Mouse (Mus musculus): ENCODE data around the gene Fus. TPM values are rescaled to one million over a fixed set of nuclear protein-coding genes. Genes with fewer than 3 reads are reported as not detected.

The Fus gene
- polyA plus RNA-seq, 1 experiment from 2014 or later: 120 TPM

- WGBS: 36% methylated on average over 2 of the region's 2 CpGs
- no peak for TF ChIP-seq CTCF (IDR thresholded peaks at IDR 0.05; ENCODE audit: low read depth)
- peak; percentile 86 for ATAC-seq
These were observed 51.9 kb downstream of the Fus start for GRCm38 (mm10) chr7:128019187-128019586.

GRCm38 (mm10) chr7:128022974-128023373 is 55.7 kb downstream of the Fus start:
- no peaks in the 10 kb centered on the region for H3K27me3 ChIP-seq (replicated peaks; ENCODE audit: control insufficient read depth, insufficient read depth, low read length)
- H3K27ac ChIP-seq (ENCODE audit: low read depth, low read length): no peak overlapping the region
- no peaks in the 10 kb centered on the region for H3K9me3 ChIP-seq (ENCODE audit: control insufficient read depth)
- H3K9ac ChIP-seq (ENCODE audit: low read depth, low read length): no peak overlapping the region
- H3K36me3 ChIP-seq (ENCODE audit: control insufficient read depth, insufficient read depth): no peaks in the 10 kb centered on the region
- H3K4me3 ChIP-seq (ENCODE audit: low read depth, low read length): no peak overlapping the region
- 68% methylated on average over 8 of the region's 8 CpGs for whole genome bisulfite sequencing
- no peak overlapping the region for H3K4me2 ChIP-seq (replicated peaks; ENCODE audit: low read depth)
- TF ChIP-seq CTCF (IDR thresholded peaks at IDR 0.05; ENCODE audit: low read depth): peak; percentile 64
- ATAC-seq: no peak
- H3K4me1 ChIP-seq (replicated peaks; ENCODE audit: control insufficient read depth, insufficient read depth, low read length): no peaks in the 10 kb centered on the region; the same call in 1 of the 2 replicates

More at GRCm38 (mm10) chr7:128019187-128019586, 51.9 kb downstream of the Fus start:
- H3K4me3 ChIP-seq (ENCODE audit: low read depth, low read length): no peak overlapping the region
- H3K9ac ChIP-seq (ENCODE audit: low read depth, low read length): no peak overlapping the region
- H3K27ac ChIP-seq (ENCODE audit: low read depth, low read length): no peak overlapping the region
- no peaks in the 10 kb centered on the region; the same call in 1 of the 2 replicates for H3K4me1 ChIP-seq (replicated peaks; ENCODE audit: control insufficient read depth, insufficient read depth, low read length)
- no peaks in the 10 kb centered on the region for H3K9me3 ChIP-seq (ENCODE audit: control insufficient read depth)
- H3K4me2 ChIP-seq (replicated peaks; ENCODE audit: low read depth): no peak overlapping the region
- H3K36me3 ChIP-seq (ENCODE audit: control insufficient read depth, insufficient read depth): no peaks in the 10 kb centered on the region
- no peaks in the 10 kb centered on the region for H3K27me3 ChIP-seq (replicated peaks; ENCODE audit: control insufficient read depth, insufficient read depth, low read length)

- ATAC-seq: no peak
- Histone ChIP-seq H3K4me3 (ENCODE audit: low read depth, low read length) (no peak overlapping the region), H3K27ac (ENCODE audit: low read depth, low read length) (no peak overlapping the region), H3K9me3 (ENCODE audit: control insufficient read depth) (no peaks in the 10 kb centered on the region), H3K36me3 (ENCODE audit: control insufficient read depth, insufficient read depth) (no peaks in the 10 kb centered on the region), H3K27me3 (replicated peaks; ENCODE audit: control insufficient read depth, insufficient read depth, low read length) (no peaks in the 10 kb centered on the region), H3K9ac (ENCODE audit: low read depth, low read length) (no peak overlapping the region), H3K4me1 (replicated peaks; ENCODE audit: control insufficient read depth, insufficient read depth, low read length) (no peaks in the 10 kb centered on the region; the same call in 1 of the 2 replicates), H3K4me2 (replicated peaks; ENCODE audit: low read depth) (no peak overlapping the region)
- no peak for TF ChIP-seq CTCF (IDR thresholded peaks at IDR 0.05; ENCODE audit: low read depth)
- 90% methylated on average over 4 of the region's 4 CpGs for WGBS
These were observed 56.3 kb downstream of the Fus start for GRCm38 (mm10) chr7:128023565-128023964.

GRCm38 (mm10) chr7:128024364-128024763 is 57.1 kb downstream of the Fus start:
- no peak overlapping the region for H3K27ac ChIP-seq (ENCODE audit: low read depth, low read length)
- no peaks in the 10 kb centered on the region for H3K27me3 ChIP-seq (replicated peaks; ENCODE audit: control insufficient read depth, insufficient read depth, low read length)
- H3K9me3 ChIP-seq (ENCODE audit: control insufficient read depth): no peaks in the 10 kb centered on the region
- no peak overlapping the region for H3K9ac ChIP-seq (ENCODE audit: low read depth, low read length)
- no peak overlapping the region for H3K4me3 ChIP-seq (ENCODE audit: low read depth, low read length)
- no peak overlapping the region for H3K4me2 ChIP-seq (replicated peaks; ENCODE audit: low read depth)
- no peaks in the 10 kb centered on the region for H3K36me3 ChIP-seq (ENCODE audit: control insufficient read depth, insufficient read depth)
- TF ChIP-seq CTCF (IDR thresholded peaks at IDR 0.05; ENCODE audit: low read depth): no peak
- ATAC-seq: no peak
- 83% methylated on average over 9 of the region's 9 CpGs for WGBS
- no peaks in the 10 kb centered on the region; the same call in 1 of the 2 replicates for H3K4me1 ChIP-seq (replicated peaks; ENCODE audit: control insufficient read depth, insufficient read depth, low read length)

- Histone ChIP-seq H3K27ac (ENCODE audit: low read depth, low read length) (no peak overlapping the region), H3K9me3 (ENCODE audit: control insufficient read depth) (no peaks in the 10 kb centered on the region), H3K27me3 (replicated peaks; ENCODE audit: control insufficient read depth, insufficient read depth, low read length) (no peaks in the 10 kb centered on the region), H3K4me1 (replicated peaks; ENCODE audit: control insufficient read depth, insufficient read depth, low read length) (no peaks in the 10 kb centered on the region; the same call in 1 of the 2 replicates), H3K36me3 (ENCODE audit: control insufficient read depth, insufficient read depth) (no peaks in the 10 kb centered on the region), H3K4me2 (replicated peaks; ENCODE audit: low read depth) (no peak overlapping the region), H3K9ac (ENCODE audit: low read depth, low read length) (no peak overlapping the region), H3K4me3 (ENCODE audit: low read depth, low read length) (no peak overlapping the region)
- no peak for TF ChIP-seq CTCF (IDR thresholded peaks at IDR 0.05; ENCODE audit: low read depth)
- ATAC-seq: no peak
- 80% methylated on average over 4 of the region's 4 CpGs for WGBS
These were observed 57.7 kb downstream of the Fus start for GRCm38 (mm10) chr7:128024932-128025331.

- H3K4me1 ChIP-seq (replicated peaks; ENCODE audit: control insufficient read depth, insufficient read depth, low read length): no peaks in the 10 kb centered on the region
- TF ChIP-seq CTCF (IDR thresholded peaks at IDR 0.05; ENCODE audit: low read depth): no peak
- WGBS: 76% methylated on average over 4 of the region's 4 CpGs
- H3K9me3 ChIP-seq (ENCODE audit: control insufficient read depth): no peaks in the 10 kb centered on the region
- ATAC-seq: no peak
- no peak overlapping the region for H3K4me3 ChIP-seq (ENCODE audit: low read depth, low read length)
- no peak overlapping the region for H3K4me2 ChIP-seq (replicated peaks; ENCODE audit: low read depth)
- H3K9ac ChIP-seq (ENCODE audit: low read depth, low read length): no peak overlapping the region
- H3K36me3 ChIP-seq (ENCODE audit: control insufficient read depth, insufficient read depth): no peaks in the 10 kb centered on the region
- no peak overlapping the region for H3K27ac ChIP-seq (ENCODE audit: low read depth, low read length)
- H3K27me3 ChIP-seq (replicated peaks; ENCODE audit: control insufficient read depth, insufficient read depth, low read length): no peaks in the 10 kb centered on the region
These were observed 58.1 kb downstream of the Fus start for GRCm38 (mm10) chr7:128025381-128025780.

All from intestine, postnatal 0 days (tissue).